Mouse (Mus musculus) cortical plate, adult 2 months (tissue): ENCODE measurements around the gene Tet1. TPM values are rescaled to one million over a fixed set of nuclear protein-coding genes. Genes with fewer than 3 reads are reported as not detected.
"Not testable (repeated sequence)": the region's sequence is repeated elsewhere in the genome, so short reads cannot be mapped to it uniquely, and the experiment has no call there.

ENCODE experiments used
- H3K27ac ChIP-seq: fragments of 200-500 bp; 2 replicates; pipeline ENCODE4 v1.5.1; 2012; ENCODE audit warnings: low read length, control low read depth, inconsistent platforms; ENCODE audit not compliant: insufficient read depth
- H3K4me1 ChIP-seq: fragments of 200-500 bp; 2 replicates; pipeline ENCODE4 v1.6.1; 2011; ENCODE audit warnings: low read length; ENCODE audit not compliant: control insufficient read depth, insufficient read depth
- H3K4me3 ChIP-seq: fragments of 200-500 bp; 2 replicates; pipeline ENCODE4 v1.5.1; 2011; ENCODE audit warnings: mild to moderate bottlenecking, low read length, control low read depth; ENCODE audit not compliant: insufficient read depth
- CTCF ChIP-seq: fragments of 200-500 bp; IDR thresholded peaks from 2 replicates; pipeline ENCODE4 v1.5.1; 2011; ENCODE audit warnings: mild to moderate bottlenecking, control low read depth, low read length; ENCODE audit not compliant: insufficient read depth; ENCODE audit errors: extremely low read depth
- POLR2A ChIP-seq: fragments of 200-500 bp; IDR thresholded peaks from 2 replicates; pipeline ENCODE4 v1.6.1; 2011; ENCODE audit warnings: mild to moderate bottlenecking, low read length, control low read depth; ENCODE audit not compliant: insufficient read depth; ENCODE audit errors: extremely low read depth
- polyA plus RNA-seq: library from polyadenylated mRNA; depleted of rRNA; stranded (reverse); fragments of >200 nt; gene quantifications from 2 replicates; pipeline ENCODE4 v1.2.3, GENCODE M21; 2012; rRNA removed

The Tet1 gene
- polyA plus RNA-seq, result 3.0 and 3.2 TPM in 2 replicates

DNA sequence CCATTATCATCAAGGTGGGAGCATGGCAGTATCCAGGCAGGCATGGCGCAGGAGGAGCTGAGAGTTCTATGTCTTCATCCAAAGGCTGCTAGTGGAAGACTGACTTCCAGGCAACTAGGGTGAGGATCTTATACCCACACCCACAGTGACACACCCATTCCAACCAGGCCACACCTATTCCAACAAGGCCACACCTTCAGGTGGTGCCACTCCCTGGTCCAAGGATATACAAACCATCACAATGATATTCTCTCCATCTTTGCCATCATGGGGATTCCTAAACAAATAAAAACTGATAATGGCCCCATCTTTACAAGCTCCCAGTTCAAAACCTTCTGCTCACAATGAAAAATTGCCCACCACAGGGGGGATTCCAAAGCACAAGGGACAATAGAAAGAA, at the start of gene Tet1:
Tet1 (minus strand) TSS at position 101 of the 400 bp plus-strand sequence.
- H3K4me3 ChIP-seq, H3K4me1 ChIP-seq, H3K27ac ChIP-seq: not testable (repeated sequence)

DNA sequence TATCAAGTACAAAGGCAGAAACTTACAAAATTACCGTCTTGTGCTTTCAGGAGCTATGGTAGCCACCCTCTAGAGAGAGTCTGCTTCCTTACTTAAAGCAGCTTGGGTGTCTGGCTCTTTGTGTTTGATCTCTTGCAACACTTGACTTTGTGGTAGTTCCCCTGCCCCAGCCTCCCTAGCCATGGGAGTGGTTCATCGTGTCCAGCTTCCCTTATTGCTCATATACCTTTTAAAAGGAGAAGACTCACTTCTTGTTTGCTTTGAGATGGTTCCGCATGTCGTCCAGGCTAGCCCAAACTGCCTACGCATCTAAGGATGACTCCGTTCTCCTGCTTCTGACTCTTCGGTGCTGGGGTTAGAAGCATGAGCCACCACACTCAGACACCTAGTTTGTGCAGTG, 39.8 kb upstream of the Tet1 start:
- no peak overlapping the region for H3K27ac ChIP-seq
- H3K4me1 ChIP-seq, result no peaks in the 10 kb centered on the region
- H3K4me3 ChIP-seq, result no peak overlapping the region
- TF ChIP-seq CTCF, result no peak
- TF ChIP-seq POLR2A, result no peak

DNA sequence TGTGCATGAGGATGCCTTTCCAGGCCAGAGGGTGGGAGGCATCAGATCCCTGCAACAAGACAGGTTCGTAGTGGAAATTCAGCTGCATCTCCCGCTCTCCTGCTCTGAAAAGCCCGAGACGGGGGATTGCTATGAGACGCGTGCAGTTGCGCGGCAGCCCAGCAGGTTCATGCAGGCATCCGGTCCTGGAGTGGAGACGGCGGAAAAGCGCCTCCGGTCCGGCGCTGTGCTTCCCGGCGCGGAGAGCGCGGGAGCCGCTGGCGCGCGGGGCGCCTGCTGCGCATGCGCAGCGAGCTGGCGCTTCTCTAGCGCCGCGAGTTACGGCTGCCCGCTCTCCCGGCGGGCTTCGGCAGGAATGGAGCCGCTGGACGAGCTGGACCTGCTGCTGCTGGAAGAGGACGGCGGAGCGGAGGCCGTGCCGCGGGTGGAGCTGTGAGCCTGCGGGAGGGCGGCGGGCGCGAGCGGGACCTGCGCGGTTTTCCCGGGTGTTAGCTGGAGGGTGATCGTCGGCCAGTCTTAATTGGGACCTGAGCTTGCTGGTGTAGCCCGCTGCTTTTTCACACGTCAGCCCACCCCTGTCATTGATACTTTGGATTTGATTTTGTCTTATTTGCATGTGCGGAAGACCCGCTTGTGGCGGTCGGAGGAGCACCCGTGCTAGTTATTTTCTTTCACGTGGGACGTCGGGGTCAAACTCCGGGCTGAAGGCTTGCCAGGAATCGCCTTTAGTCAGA, 38.1 kb upstream of the Tet1 start, which contains the start of gene Dna2:
Dna2 (plus strand) TSS at position 289 of the 734 bp plus-strand sequence.
- TF ChIP-seq CTCF, result no peak
- no peak for TF ChIP-seq POLR2A
- H3K4me1 ChIP-seq, result no peaks in the 10 kb centered on the region
- peak within 1 kb of the TSS; percentile 46 for H3K4me3 ChIP-seq
- H3K27ac ChIP-seq, result no peak within 1 kb of the TSS

DNA sequence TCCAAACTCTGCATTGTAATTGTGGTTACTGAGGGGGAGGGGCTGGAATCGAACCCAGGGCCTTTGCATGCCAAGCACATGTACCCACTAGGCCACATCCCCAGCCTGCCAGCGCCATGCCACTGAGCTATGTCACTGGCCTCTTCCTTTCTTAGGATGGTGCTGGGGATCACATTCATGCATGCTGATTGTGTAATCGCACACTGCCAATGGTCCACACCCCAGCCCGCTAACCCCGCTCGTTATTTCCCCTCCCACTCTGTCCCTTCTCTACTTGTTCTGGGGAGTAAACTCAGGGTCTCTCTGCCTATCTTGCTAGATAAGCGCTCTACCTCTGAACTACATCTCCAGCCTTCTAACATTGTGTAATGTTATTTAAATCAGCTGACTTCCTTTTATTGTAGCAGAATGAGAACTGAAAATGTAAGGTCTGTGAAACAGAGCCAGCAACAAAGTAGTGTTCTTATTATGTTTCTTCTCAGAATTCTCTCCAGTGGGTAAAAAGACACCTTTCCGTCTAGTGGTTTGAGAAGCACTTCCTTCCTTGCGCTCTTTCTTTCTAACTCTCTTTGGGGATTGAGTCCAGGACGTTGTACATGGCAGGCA, 36.3 kb upstream of the Tet1 start:
- Histone ChIP-seq H3K27ac (no peak overlapping the region), H3K4me3 (no peak overlapping the region), H3K4me1 (no peaks in the 10 kb centered on the region)
- no peak for TF ChIP-seq CTCF
- no peak for TF ChIP-seq POLR2A

DNA sequence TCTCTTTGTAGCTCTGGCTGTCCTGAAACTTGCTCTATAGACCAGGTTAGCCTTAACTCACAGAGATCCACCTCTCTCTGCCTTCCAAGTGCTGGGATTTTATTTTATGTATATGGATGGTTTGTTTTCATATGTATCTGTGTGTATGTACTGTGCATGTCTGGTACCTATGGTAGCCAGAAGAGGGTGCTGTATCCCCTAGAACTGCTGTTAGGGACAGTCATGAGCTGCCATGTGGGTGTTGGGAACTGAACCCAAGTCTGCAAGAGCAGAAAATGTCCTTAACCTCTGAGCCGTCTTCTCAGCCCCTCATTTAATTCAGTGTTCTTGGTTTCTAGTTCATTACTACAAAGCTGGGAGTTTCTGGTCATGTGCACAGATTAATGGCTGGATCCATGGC, 23.6 kb upstream of the Tet1 start:
- no peak overlapping the region for H3K27ac ChIP-seq
- H3K4me1 ChIP-seq, result no peaks in the 10 kb centered on the region
- TF ChIP-seq POLR2A, result no peak
- TF ChIP-seq CTCF, result no peak

DNA sequence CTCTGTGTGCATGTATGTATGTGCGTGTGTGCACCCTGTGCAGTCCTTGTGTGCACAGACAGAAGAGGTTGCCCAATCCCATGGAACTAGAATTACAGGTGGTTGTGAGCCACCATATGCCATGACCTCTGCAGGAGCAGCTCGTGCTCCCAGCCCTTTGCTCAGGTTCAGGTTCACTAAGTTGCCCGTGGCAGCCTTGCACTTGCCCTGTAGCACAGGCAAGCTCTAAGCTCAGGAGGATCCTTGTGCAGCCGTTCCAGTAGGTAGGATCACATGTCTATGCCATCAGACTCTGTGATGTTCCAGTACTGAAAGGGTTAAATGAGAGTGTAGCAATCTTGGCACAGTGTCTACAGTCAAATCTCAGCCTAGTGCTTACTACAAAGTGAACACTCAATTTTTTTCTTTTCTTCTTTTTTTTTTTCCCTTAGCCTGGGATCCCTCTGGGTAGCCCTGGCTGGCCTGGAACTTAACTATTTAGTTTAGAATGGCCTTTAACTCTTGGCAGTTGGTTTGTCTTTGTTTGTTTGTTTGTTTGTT, 15.4 kb upstream of the Tet1 start:
- Histone ChIP-seq H3K4me1 (peaks cover 3% of the 10 kb centered on the region; the same call in 1 of the 2 replicates), H3K27ac (no peak overlapping the region), H3K4me3 (no peak overlapping the region)
- no peak for TF ChIP-seq CTCF

More for the DNA sequence above, 23.6 kb upstream of the Tet1 start:
- no peak overlapping the region for H3K4me3 ChIP-seq

DNA sequence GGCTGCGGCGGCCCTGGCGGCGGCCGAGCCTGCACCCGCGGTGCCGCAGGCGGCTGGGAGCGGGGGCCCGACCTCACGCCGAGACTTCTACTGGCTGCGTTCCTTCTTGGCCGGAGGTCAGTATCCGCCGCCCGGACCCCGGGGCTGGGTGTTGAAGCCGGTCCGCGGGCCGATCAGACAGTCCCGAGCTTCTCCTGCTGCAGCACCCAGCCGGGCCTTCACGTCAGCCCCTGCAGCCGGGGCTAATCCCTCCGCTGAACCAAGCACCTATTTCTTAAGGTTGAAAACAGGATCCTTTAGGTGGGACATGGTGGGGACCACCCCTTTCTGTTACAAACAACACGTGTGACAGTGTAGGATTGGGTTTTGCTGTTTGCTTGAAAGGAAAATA, 12.0 kb upstream of the Tet1 start:
- H3K27ac ChIP-seq, result peak overlapping the region; percentile 50; the same call in 1 of the 2 replicates
- TF ChIP-seq CTCF (no peak), POLR2A (no peak)
- H3K4me1 ChIP-seq, result peaks cover 3% of the 10 kb centered on the region; the same call in 1 of the 2 replicates
- peak overlapping the region; percentile 80 for H3K4me3 ChIP-seq

DNA sequence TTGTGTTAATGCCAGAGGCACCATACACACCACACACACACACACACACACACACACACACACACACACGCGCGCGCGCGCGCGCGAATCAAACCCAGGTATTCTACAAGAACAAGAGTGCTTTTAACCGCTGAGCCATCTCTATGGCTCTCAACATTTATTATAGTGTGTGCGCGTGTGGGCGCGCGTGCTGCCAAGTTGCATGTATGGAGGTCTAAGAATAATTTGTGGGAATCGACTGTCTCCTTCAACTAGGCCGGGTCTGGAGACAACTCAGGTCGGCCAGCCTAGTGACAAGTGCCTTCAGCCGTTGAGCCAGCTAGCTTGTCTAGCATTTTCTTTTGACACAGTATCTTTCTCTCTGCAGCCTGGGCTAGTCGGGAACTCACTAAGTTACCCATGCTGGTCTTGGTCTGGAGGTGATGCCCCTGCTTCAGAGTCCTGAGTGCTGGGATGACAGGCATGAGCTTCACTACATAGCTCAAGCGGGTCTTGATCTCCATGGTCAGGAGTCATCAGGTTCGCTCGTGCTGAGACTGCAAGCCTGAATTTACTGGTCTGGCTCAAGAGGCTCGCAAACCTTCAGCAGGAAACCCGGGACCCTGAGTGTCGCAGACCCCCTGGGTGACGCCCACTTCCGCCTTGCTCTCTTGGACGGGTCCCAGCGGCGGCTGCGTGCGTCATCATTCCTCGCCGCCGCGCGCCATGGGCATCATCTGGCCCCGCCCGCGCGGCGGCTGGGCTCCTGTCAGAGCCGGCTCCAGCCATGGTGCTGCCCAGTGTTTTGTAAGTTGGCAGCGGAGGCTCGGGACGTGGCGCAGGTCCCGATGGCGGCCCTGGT, 11.3 kb upstream of the Tet1 start, which contains the start of gene Slc25a16:
Slc25a16 (plus strand) TSS at position 709 of the 841 bp plus-strand sequence.
- peak within 1 kb of the TSS; percentile 80 for H3K4me3 ChIP-seq
- peaks cover 3% of the 10 kb centered on the region; the same call in 1 of the 2 replicates for H3K4me1 ChIP-seq
- H3K27ac ChIP-seq, result peak within 1 kb of the TSS; percentile 50; the same call in 1 of the 2 replicates
- no peak for TF ChIP-seq CTCF
- TF ChIP-seq POLR2A, result peak; percentile 68

DNA sequence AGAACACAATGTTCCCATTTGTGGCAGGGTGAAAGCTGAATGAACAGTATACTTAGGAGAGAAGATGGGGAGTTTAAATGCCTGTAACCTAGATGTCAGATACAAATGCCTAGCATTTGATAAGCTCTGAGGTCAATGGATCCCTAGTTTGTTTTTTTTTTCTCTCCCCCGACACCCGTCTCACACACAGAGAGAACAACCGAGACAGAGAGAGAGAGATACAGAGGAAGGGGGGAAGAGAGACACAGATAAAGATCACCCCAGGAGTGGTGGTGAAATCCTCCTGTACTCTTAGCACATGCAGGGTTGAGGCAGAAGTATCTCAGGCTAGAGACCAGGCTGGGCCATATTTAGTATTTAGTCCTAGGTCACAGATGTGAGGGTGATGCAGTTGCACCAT, 10.2 kb upstream of the Tet1 start:
- Histone ChIP-seq H3K4me3 (no peak overlapping the region), H3K4me1 (peaks cover 3% of the 10 kb centered on the region; the same call in 1 of the 2 replicates), H3K27ac (no peak overlapping the region)
- no peak for TF ChIP-seq CTCF
